Mouse (Mus musculus) ovary, adult 10 weeks (tissue): ENCODE data around the gene Mto1. TPM values are rescaled to one million over a fixed set of nuclear protein-coding genes. Genes with fewer than 3 reads are reported as not detected.

Source experiments
- polyA plus RNA-seq: library from polyadenylated mRNA; stranded (reverse); fragments of 350-450 nt; fragmentation: Illumina TruSeq; extraction: RNeasy Lipid Tissue Mini Kit (QIAGEN cat#74804); gene quantifications from one replicate; pipeline ENCODE4 v1.2.3, GENCODE M21; 2014

Mto1 gene
- polyA plus RNA-seq, result 14.9 TPM

DNA sequence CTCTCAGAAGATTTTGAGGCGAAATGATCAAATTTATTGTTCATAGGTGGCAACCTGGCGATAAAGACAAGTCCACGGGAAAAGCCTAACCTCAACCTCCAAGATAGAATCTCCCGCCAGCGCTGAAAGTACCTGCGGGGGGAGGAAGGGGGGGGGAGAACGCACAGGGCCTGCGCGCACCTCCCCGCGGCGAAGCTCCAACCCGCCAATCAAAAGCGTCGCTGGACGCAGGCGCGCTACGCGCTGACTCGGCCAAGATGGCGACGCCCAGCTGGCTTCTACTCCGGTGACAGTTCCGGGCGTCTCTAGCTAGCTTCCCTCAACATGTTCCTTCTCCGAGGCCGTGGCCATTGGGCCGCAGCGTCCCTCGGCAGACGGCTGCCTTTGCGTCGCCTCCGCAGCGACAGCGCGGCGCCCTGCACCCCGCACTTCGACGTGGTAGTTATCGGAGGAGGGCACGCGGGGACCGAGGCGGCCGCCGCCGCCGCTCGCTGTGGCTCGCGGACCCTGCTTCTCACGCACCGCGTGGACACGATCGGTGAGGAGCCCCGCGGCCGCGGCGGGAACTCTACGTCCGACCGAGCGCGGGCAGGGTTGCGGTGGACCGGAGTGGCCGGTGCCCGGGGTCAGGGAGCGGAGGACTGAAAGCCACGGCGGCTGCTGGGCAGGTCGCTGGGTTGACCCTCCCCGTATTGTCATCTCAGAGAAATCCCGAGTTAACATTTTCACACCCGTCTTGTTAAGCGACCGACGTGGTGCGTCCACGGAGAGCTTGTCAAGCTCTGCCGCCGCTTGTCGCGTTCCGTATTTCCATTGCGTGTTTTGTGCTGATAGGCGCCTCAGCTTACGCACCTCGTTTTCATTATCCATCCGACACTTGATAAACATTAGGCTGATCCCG lies at the start of gene Mto1, which contains the start of gene Gm17324:
TSS of gene Mto1 (plus strand) at position 236 of the 901 bp plus-strand sequence.
TSS of gene Gm17324 (minus strand) at position 814 of the 901 bp plus-strand sequence.

DNA sequence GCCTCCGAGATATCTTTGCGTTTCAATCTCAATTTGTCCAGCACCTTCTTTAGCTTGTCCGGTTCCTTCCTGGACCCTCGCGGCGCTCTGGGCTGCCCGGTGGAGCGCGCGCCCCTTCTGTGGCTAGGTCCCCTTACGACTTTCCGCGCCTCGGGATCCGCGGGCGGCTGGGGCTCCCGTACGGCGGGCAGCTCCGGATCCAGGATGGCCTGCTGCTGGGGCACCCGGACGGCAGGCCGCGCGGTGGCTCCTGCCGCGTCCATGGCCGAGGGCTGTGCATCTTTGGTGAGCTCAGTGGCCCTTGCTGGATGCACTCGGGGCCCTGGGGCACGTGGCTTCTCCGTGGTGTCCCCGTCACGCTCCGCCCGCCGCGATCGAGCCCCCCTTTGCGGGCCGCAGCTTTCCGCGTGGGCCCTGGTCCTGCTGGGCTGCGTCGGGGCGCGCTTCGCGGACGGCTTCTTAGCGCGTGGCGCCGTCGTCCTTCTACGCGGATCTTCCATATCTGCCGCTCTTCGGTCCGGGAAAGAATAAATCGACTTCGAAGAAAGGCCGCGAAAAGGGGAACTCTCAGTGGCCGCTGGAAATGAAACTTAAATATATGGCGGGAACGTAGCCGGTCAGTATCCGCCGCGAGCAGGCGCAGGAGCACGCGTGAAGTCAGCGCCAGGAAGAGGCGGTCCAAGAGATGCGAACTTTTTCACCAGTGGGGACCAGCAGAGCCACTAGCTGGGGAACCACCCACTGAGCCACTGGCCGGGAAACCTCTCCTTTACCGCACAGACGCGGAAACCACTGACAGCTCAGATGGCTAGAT lies 5.2 kb upstream of the Mto1 start, which contains the start of gene Cgas:
TSS of gene Cgas (minus strand) at position 659 of the 814 bp plus-strand sequence.

DNA sequence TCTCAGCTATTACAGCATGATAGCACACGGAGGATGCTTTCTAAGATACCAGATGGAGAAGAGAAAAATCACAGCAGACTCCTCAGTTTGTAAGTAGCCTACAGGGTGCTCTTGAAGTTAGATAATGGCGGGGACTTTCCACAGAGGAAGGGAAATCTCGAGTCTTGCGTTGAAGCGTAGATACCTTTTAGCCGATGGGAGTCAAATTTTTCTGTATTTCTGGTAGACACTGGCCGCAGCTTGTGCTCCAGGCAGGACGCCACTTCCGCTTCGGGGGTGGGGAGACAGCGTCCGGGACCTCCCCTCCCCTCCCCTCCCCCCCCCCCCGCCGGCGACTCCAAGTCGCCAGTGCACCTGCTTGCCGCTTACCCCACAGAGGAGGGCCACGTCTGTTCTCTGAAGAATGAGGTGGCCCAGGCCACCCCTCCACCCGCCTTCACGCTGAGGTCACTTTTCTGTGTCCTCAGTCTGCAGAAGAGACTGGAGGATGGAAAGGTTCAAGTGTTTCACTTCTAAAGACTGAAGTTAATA lies 40.9 kb downstream of the Mto1 start, which contains the start of gene Eef1a1:
TSS of gene Eef1a1 (minus strand) at position 262 of the 531 bp plus-strand sequence.

Other genes starting within 250 kb of the Mto1 start
- gene Gsta1, start 217.6 kb upstream of the Mto1 start, polyA plus RNA-seq, result not detected
- gene Gm3776, start 191.1 kb upstream of the Mto1 start, polyA plus RNA-seq, result not detected
- not detected for gene Gm10639, start 158.3 kb upstream of the Mto1 start, polyA plus RNA-seq
- 49.9 TPM for gene Omt2a, start 133.4 kb upstream of the Mto1 start, polyA plus RNA-seq
- gene Omt2b, start 120.6 kb upstream of the Mto1 start, polyA plus RNA-seq, result 111 TPM
- 29.7 TPM for gene Gsta2, start 92.4 kb upstream of the Mto1 start, polyA plus RNA-seq
- 2.8 TPM for gene Dppa5a, start 80.0 kb upstream of the Mto1 start, polyA plus RNA-seq
- 21.6 TPM for gene Ooep, start 69.5 kb upstream of the Mto1 start, polyA plus RNA-seq
- 0.20 TPM for gene Ddx43, start 52.4 kb upstream of the Mto1 start, polyA plus RNA-seq
- gene Cgas, start 5.0 kb upstream of the Mto1 start, polyA plus RNA-seq, result 5.2 TPM
- not detected for gene Gm17324, start 578 bp downstream of the Mto1 start, polyA plus RNA-seq
- 6,126 TPM for gene Eef1a1, start 40.9 kb downstream of the Mto1 start, polyA plus RNA-seq
- gene Slc17a5, start 139.8 kb downstream of the Mto1 start, polyA plus RNA-seq, result 25.3 TPM
- gene Cd109, start 167.3 kb downstream of the Mto1 start, polyA plus RNA-seq, result 7.1 TPM